Mouse (Mus musculus): ENCODE measurements at regions not wholly inside any gene's neighbourhood (a gene's known extent, or its start where the extent isn't known, plus 50 kb on each side); places are given as distances from the start of the nearest gene placed in this dataset.
"Not testable (repeated sequence)": the region's sequence is repeated elsewhere in the genome, so short reads cannot be mapped to it uniquely, and the experiment has no call there.

- no peak for DNase-seq (ENCODE audit: low spot score in 2 of 2)
Measured at GRCm38 (mm10) chr1:16904690-16905089, 811.6 kb upstream of the 4930444P10Rik start.

- not testable (repeated sequence) for DNase-seq (ENCODE audit: low spot score in 2 of 2)
Measured at GRCm38 (mm10) chr1:16868383-16868782, 775.3 kb upstream of the 4930444P10Rik start.

- DNase-seq (ENCODE audit: low spot score in 2 of 2) = not testable (repeated sequence)
Measured at GRCm38 (mm10) chr1:16867086-16867835, 774.1 kb upstream of the 4930444P10Rik start.

GRCm38 (mm10) chr1:16837111-16837510 lies 744.0 kb upstream of the 4930444P10Rik start:
- DNase-seq (ENCODE audit: low spot score in 2 of 2) = no peak

GRCm38 (mm10) chr1:16824709-16825108 lies 731.6 kb upstream of the 4930444P10Rik start:
- DNase-seq (ENCODE audit: low spot score in 2 of 2) = not testable (repeated sequence)

- DNase-seq (ENCODE audit: low spot score in 2 of 2) = no peak
Measured at GRCm38 (mm10) chr1:16824057-16824456, 730.9 kb upstream of the 4930444P10Rik start.

GRCm38 (mm10) chr1:16821186-16821585 lies 728.1 kb upstream of the 4930444P10Rik start:
- no peak for DNase-seq (ENCODE audit: low spot score in 2 of 2)

- no peak for DNase-seq (ENCODE audit: low spot score in 2 of 2)
Measured at GRCm38 (mm10) chr1:16816572-16816971, 723.4 kb upstream of the 4930444P10Rik start.

GRCm38 (mm10) chr1:16815731-16816130 lies 722.6 kb upstream of the 4930444P10Rik start:
- DNase-seq (ENCODE audit: low spot score in 2 of 2) = no peak

GRCm38 (mm10) chr1:16809370-16810150 lies 716.4 kb upstream of the 4930444P10Rik start:
- peak in 1 of 2 experiments; percentile 29 for DNase-seq (ENCODE audit: low spot score in 2 of 2)

GRCm38 (mm10) chr1:16798292-16798691 lies 705.2 kb upstream of the 4930444P10Rik start:
- DNase-seq (ENCODE audit: low spot score in 2 of 2) = peak; percentile 84 to 88

GRCm38 (mm10) chr1:16796449-16796848 lies 703.3 kb upstream of the 4930444P10Rik start:
- no peak for DNase-seq (ENCODE audit: low spot score in 2 of 2)

GRCm38 (mm10) chr1:16790733-16791309 lies 697.7 kb upstream of the 4930444P10Rik start:
- DNase-seq (ENCODE audit: low spot score in 2 of 2) = no peak

GRCm38 (mm10) chr1:16779791-16780190 lies 686.7 kb upstream of the 4930444P10Rik start:
- no peak for DNase-seq (ENCODE audit: low spot score in 2 of 2)

- no peak for DNase-seq (ENCODE audit: low spot score in 2 of 2)
Measured at GRCm38 (mm10) chr1:16760951-16761350, 667.8 kb upstream of the 4930444P10Rik start.
